Mouse (Mus musculus) heart, embryonic 14.5 days (tissue): ENCODE results near the gene Cep97. TPM values are rescaled to one million over a fixed set of nuclear protein-coding genes. Genes with fewer than 3 reads are reported as not detected.

ENCODE experiments used
- ATAC-seq: fragments of 200-750 bp; cut with Nextera tagmentation; 2 replicates; pipeline ENCODE4 v1.8.0; 2017; ENCODE audit warnings: low read depth, moderate TSS enrichment; ENCODE audit not compliant: insufficient number of reproducible peaks, insufficient read depth, low FRiP score
- H3K27ac ChIP-seq, 2 experiments: fragments of 200-500 bp in 1 of 2; fragments of 300-500 bp in 1 of 2; sonication (generic) in 1 of 2; replicated peaks in 1 of 2; 2 replicates each; pipeline ENCODE4 v1.5.1; 2012 to 2014; ENCODE audit warnings: low read depth in 2 of 2, low read length in 2 of 2, control low read depth in 1 of 2, mild to moderate bottlenecking in 1 of 2, mixed read lengths in 1 of 2; ENCODE audit not compliant: control insufficient read depth in 1 of 2, insufficient read depth in 1 of 2
- H3K27me3 ChIP-seq: fragments of 300-500 bp; sonication (generic); 2 replicates; pipeline ENCODE4 v1.6.1; 2014; ENCODE audit warnings: mild to moderate bottlenecking, low read length, control low read depth; ENCODE audit not compliant: control insufficient read depth, insufficient read depth
- H3K36me3 ChIP-seq: fragments of 300-500 bp; sonication (generic); 2 replicates; pipeline ENCODE4 v1.6.1; 2014; ENCODE audit warnings: mild to moderate bottlenecking, control low read depth, low read length, mixed read lengths; ENCODE audit not compliant: control insufficient read depth, insufficient read depth
- H3K4me1 ChIP-seq, 2 experiments: fragments of 200-500 bp in 1 of 2; fragments of 300-500 bp in 1 of 2; sonication (generic) in 1 of 2; 2 replicates each; pipeline ENCODE4 v1.6.1; 2012 to 2014; ENCODE audit warnings: low read length in 2 of 2, control low read depth in 1 of 2, mixed read lengths in 1 of 2; ENCODE audit not compliant: control insufficient read depth in 2 of 2, insufficient read depth in 2 of 2
- H3K4me2 ChIP-seq: fragments of 300-500 bp; sonication (generic); 2 replicates; pipeline ENCODE4 v1.6.1; 2014; ENCODE audit warnings: mild to moderate bottlenecking, low read length
- H3K4me3 ChIP-seq, 2 experiments: fragments of 200-500 bp in 1 of 2; fragments of 300-500 bp in 1 of 2; sonication (generic) in 1 of 2; 2 replicates each; pipeline ENCODE4 v1.5.1; 2012 to 2014; ENCODE audit warnings: low read length in 2 of 2, mild to moderate bottlenecking in 2 of 2, control low read depth in 1 of 2, low read depth in 1 of 2, moderate library complexity in 1 of 2; ENCODE audit not compliant: control insufficient read depth in 1 of 2, insufficient read depth in 1 of 2
- H3K9ac ChIP-seq: fragments of 300-500 bp; sonication (generic); 2 replicates; pipeline ENCODE4 v1.6.1; 2014; ENCODE audit warnings: mild to moderate bottlenecking, low read length
- H3K9me3 ChIP-seq: fragments of 300-500 bp; sonication (generic); 2 replicates; pipeline ENCODE4 v1.6.1; 2016; ENCODE audit warnings: low read length, control low read depth; ENCODE audit not compliant: control insufficient read depth
- WGBS: fragments of 180-500 bp; shearing (Covaris S2); extraction: QIAGEN DNeasy Blood & Tissue Kit; methylation state at CpG from one replicate; pipeline ENCODE4 v1.1.7; 2014; 5-methylcytosine and 5-hydroxymethylcytosine counted together
- polyA plus RNA-seq: library from polyadenylated mRNA; unstranded; fragments of >200 nt; fragmentation: Nextera tagmentation; extraction: Ambion mirVana; gene quantifications from 2 replicates; pipeline ENCODE4 v1.2.1, GENCODE M21; 2014

Gene Cep97
- polyA plus RNA-seq, 1 experiment from 2014 or later = 11.8 TPM

- Histone ChIP-seq H3K9ac (no peak overlapping the region), H3K27ac (no peak overlapping the region), H3K27me3 (no peaks in the 10 kb centered on the region), H3K4me2 (no peak overlapping the region), H3K4me3 (no peak overlapping the region), H3K9me3 (no peaks in the 10 kb centered on the region), H3K4me1 (peaks cover 2 to 3% of the 10 kb centered on the region in 2 experiments), H3K36me3 (no peaks in the 10 kb centered on the region)
- ATAC-seq = no peak
- 45% methylated on average over 3 of the region's 3 CpGs for WGBS
These were observed 46.1 kb downstream of the Cep97 start for GRCm38 (mm10) chr16:55888584-55888960.

- Histone ChIP-seq H3K4me1 (peaks cover 0 to 2% of the 10 kb centered on the region in 2 experiments; a peak in 2 of 4 replicates), H3K36me3 (no peaks in the 10 kb centered on the region), H3K9me3 (no peaks in the 10 kb centered on the region), H3K9ac (no peak overlapping the region), H3K4me3 (no peak overlapping the region), H3K27me3 (no peaks in the 10 kb centered on the region), H3K27ac (no peak overlapping the region), H3K4me2 (no peak overlapping the region)
- no peak for ATAC-seq
- 57% methylated on average over 7 of the region's 7 CpGs for WGBS
These were observed 46.7 kb downstream of the Cep97 start for GRCm38 (mm10) chr16:55887814-55888583.

GRCm38 (mm10) chr16:55884246-55884645 is 50.4 kb downstream of the Cep97 start:
- Histone ChIP-seq H3K4me1 (no peaks in the 10 kb centered on the region), H3K4me2 (no peak overlapping the region), H3K4me3 (no peak overlapping the region), H3K36me3 (no peaks in the 10 kb centered on the region), H3K9me3 (no peaks in the 10 kb centered on the region), H3K27ac (no peak overlapping the region), H3K27me3 (no peaks in the 10 kb centered on the region), H3K9ac (no peak overlapping the region)
- no peak for ATAC-seq
- 82% methylated on average over 11 of the region's 11 CpGs for WGBS

- Histone ChIP-seq H3K4me3 (no peak overlapping the region), H3K9ac (no peak overlapping the region), H3K27ac (peak overlapping the region in 1 of 2 experiments; percentile 11; a peak in 1 of 4 replicates), H3K27me3 (no peaks in the 10 kb centered on the region), H3K4me2 (no peak overlapping the region), H3K36me3 (no peaks in the 10 kb centered on the region), H3K9me3 (no peaks in the 10 kb centered on the region), H3K4me1 (peaks cover 6 to 11% of the 10 kb centered on the region in 2 experiments)
- WGBS = 30% methylated on average over 6 of the region's 6 CpGs
- no peak for ATAC-seq
These were observed 58.6 kb downstream of the Cep97 start for GRCm38 (mm10) chr16:55876025-55876424.

GRCm38 (mm10) chr16:55863832-55864231 is 70.8 kb downstream of the Cep97 start:
- Histone ChIP-seq H3K27ac (no peak overlapping the region), H3K4me1 (no peaks in the 10 kb centered on the region), H3K27me3 (no peaks in the 10 kb centered on the region), H3K9ac (no peak overlapping the region), H3K36me3 (no peaks in the 10 kb centered on the region), H3K4me2 (no peak overlapping the region), H3K4me3 (no peak overlapping the region), H3K9me3 (no peaks in the 10 kb centered on the region)
- 59% methylated on average over 4 of the region's 4 CpGs for WGBS
- no peak for ATAC-seq

GRCm38 (mm10) chr16:55863149-55863815 is 71.4 kb downstream of the Cep97 start:
- no peak overlapping the region for H3K4me3 ChIP-seq
- 22% methylated on average over 7 of the region's 7 CpGs for WGBS
- H3K36me3 ChIP-seq = no peaks in the 10 kb centered on the region
- no peak overlapping the region for H3K9ac ChIP-seq
- H3K4me2 ChIP-seq = no peak overlapping the region
- no peaks in the 10 kb centered on the region for H3K9me3 ChIP-seq
- no peaks in the 10 kb centered on the region for H3K27me3 ChIP-seq
- no peak overlapping the region for H3K27ac ChIP-seq
- ATAC-seq = no peak
- H3K4me1 ChIP-seq = no peaks in the 10 kb centered on the region

- Histone ChIP-seq H3K4me1 (no peaks in the 10 kb centered on the region), H3K4me2 (no peak overlapping the region), H3K9ac (no peak overlapping the region), H3K36me3 (no peaks in the 10 kb centered on the region), H3K27me3 (no peaks in the 10 kb centered on the region), H3K27ac (no peak overlapping the region), H3K9me3 (0 out of 2 replicates have a peak, but pooled peaks cover 2% of the 10 kb centered on the region), H3K4me3 (no peak overlapping the region)
- 78% methylated on average over 3 of the region's 3 CpGs for WGBS
- no peak for ATAC-seq
These were observed 73.6 kb downstream of the Cep97 start for GRCm38 (mm10) chr16:55861104-55861503.
